Mouse (Mus musculus) ZHBTc4 (cell line): ENCODE measurements around the gene Vangl1.
A peak's percentile ranks its signal among the peaks of the same experiment; 100 is the strongest.

Source experiments
- DNase-seq: peaks from one replicate; pipeline ENCODE4 v3.0.0-alpha.2; 2011; ENCODE audit warnings: low read depth, low spot score

Vangl1 gene

DNA sequence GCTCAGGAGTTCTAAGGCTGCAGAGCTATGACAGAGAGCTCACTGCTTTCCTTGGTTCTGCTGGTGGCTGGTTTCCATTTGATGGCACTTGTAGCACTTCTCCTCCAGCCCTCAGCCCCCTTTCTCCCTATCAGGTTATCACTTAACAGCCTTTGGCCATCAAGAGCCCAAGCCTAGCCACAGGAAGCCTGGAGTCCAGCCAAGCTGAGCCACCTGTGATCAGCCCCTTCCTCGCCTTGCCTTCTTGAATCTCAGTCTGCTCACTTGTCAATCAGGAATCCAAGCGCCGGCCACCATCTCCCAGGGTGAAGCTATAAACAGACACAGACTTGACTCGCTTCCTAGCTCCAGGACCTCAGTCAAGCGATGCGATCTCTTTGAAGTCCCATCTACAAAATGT, 6.0 kb downstream of the Vangl1 start:
- no peak for DNase-seq

DNA sequence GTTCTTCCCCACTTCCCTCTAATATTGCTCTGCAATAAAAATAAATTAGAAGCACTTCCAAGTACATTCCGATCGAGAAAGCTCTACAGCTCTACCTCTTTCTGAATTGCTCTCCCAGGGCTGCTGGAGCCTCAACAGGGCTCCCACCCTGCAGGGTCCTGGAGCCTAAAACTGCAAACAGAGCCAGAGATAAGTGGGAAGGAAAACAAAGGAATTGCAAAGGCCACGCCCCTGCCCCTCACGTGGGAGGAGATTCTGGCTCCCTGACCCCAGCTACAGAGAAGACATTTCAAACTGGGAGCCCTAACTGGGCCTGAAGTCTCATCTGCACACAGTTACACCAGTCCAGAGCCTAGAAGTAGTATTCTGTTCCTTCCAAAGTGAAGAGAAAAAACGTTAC, 6.7 kb downstream of the Vangl1 start:
- peak; percentile 70 for DNase-seq

DNA sequence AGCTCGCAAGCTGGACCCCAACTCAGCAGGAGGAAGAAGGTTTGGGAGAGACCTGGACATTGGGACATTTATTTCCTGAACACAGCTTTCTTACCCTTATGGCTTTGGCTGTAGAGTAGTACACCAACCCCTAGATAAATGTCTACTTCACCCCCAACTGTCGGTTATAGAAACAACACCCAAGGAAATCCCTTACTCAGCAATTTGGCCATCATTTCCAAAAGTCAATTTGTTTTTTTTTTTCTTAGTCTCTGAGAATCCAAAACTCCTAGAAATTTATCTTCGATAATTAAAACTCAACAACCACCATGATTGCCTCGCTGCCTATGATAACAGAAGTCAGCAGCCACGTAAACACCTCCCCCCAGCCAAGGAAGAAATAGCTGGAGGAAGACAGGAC, 7.3 kb downstream of the Vangl1 start:
- DNase-seq, result no peak

DNA sequence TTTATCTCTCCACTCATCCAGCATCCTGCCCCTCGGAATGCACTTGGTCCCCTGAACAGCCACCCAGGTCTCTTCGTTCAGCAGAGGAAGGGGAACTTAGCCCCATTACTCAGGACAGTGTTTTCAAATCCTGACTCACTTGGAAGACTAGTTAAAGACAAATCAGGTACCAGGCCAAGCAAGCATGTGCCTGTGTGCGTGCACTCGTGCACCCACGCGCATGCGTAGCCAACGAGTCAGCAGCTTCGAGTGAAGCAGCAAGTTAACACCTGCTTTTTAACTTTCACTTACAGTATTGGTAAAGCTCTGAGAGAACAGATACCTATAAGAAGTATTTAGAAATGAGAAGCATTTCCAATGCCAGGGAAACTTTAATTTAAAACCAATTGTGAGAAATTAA, 8.3 kb downstream of the Vangl1 start:
- DNase-seq, result no peak

DNA sequence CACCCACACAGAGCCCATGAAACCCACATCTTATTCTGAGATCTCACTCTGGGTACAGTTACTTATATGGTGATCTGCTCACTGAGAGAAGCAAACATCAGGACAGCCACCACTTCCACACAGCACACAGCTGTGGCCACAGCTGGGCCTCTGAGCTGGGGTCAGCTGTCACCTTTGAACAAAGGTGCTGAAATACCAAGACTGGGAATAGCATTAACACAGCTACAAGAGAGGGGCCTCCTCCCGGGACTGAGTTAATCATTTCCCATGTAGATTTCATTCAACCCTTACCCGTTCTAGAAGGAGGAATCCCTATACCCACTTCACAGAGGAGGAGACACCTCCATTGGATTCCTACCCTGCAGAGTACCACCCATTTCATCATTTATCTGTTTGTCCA, 8.7 kb downstream of the Vangl1 start:
- DNase-seq, result no peak

DNA sequence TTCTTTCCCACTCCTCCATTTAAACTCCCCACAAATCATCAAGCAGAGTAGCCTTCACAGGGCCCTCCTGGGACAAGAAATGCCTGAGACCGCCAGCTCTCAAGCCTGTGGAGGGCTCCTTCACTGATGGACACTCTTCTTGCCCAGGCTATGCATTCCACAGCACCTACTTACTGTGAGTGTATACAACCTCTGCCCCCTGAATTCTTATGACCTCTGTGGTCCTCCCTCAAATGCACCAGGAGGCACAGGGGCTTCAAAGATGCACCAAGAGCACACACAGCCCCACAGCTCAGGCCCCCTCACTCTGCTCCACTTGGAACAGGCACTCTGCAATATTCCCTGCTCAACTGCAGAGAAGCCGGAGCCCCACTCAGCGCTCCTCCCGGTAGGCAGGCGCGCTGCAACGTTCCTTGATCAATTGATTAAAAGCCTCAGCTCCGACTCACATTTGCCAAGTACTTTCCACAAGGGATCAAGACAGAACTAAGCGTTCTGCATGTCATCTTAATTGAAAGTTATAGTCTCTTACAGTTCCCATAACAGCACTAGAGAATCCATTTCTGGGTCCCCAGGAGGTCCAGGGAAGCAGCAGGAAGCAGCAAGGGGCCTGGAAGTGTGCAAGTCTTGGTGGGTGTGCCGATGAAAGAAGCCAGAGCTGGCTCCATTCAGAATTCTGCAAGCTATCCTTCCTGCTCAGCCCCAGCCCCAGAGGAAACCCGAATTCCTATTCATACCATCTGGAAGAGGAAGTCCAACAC, 10.0 kb downstream of the Vangl1 start:
- DNase-seq, result peak; percentile 40

DNA sequence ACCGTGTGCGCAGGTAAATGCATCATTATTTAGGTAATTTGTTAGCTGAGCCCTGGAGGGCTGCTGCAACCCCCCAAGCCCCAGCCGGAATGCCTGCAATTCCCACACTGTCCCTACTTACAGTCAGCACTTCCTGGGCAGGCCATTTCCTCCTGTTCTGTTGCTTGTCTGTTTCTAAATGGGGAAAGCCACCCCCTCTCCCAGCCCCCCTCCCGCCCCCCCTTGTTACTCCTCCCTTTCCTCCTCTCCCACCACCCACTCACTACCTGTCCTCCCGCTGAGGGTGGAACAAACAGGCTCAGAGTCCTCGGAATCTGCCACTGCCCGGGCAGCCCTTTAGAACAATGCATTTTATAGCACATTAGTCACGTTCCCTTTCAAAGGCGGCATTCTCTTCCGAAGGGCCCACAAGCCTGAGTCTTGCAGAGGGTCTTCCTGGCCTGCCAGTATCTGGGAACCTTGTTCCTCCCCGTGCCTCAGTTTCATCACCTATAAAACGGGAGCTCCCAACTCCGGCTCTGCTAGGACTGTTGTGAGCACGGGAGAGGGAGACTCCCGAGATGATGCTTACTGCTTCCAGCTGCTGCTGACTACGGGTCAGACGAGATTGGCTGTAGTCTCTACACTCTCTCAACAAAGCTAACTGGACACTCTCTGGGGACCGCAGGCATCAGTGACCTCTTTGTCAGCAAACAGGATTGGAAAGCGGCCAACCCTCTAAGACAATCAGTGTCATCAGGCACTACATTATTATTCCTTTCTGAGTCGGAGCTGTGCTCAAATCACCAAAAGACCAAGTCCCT, 10.8 kb downstream of the Vangl1 start:
- DNase-seq, result peak; percentile 43

DNA sequence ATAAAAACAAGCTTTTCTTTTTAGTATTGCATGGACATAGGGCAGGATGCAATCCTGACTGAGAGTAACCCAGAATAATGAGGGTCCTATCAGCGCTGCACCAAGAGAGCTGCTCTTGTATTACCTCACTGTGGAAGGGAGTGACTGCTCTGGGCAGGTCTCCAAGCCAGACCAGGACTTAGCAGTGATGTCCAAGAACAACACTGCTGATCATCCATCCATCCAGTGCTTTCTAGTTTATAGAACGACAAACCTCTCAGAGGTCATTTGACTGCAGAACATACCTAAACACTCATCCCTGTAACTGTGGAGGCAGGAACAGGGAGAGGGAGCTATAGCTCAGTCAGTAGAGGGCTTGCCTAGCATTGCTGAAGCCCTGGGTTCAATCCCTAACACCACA, 11.9 kb downstream of the Vangl1 start:
- no peak for DNase-seq

DNA sequence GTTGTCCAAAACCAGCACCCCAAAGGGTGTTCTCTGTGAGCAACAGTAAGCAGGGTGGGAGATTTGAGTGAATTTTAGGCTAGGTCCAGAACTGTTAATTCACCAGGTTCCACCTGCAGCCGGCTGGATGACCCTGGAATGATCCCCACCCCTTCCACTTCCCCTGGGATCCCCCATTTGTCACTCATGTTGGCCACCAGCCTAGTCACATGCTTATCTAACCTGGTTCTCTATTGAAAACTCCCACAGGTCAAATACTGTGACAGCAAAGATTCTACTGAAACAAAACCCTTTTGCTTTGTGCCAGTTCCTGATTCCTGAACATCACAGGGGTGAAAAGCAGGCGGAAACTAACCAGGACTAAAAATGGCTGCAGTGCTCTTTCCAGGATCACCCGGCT, 12.9 kb downstream of the Vangl1 start:
- no peak for DNase-seq

DNA sequence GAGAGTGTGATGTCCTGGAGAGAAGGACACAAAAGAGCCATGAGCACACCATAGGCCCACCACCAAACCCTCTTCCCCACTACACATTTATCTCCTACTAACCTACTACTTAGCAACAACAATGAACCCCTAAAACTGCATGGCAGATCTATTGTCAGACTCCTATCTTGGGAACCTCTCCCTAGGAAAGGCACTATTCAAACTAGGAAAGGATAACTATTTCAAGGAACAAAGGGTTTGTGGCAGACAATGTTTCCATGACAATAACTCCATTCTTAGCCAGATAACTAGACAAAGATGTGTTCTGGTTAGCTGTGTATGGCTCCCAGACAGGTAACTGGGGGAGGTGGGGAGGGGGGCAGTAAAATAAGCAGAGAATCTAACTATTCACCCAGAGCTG, 13.9 kb downstream of the Vangl1 start:
- DNase-seq, result peak; percentile 85

DNA sequence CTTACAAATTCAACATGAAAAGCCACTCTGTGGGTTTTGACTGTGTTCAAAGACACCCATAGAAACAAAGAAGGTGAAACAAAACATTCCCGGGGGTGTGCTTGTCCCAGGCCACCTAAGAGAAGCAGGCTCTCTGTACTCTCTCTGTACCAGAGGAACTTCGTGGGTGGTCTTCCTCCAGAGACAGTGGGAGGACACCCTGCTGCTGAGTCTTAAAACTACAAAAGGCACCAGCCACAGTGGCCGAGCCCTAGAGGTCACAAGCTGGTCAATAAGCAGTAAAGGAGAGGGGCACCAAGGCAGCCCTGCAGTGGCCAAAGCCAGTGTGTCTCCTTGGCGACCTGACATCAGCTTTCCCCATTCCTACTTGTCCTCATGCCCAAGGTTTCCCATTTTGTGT, 14.5 kb downstream of the Vangl1 start:
- DNase-seq, result peak; percentile 88

DNA sequence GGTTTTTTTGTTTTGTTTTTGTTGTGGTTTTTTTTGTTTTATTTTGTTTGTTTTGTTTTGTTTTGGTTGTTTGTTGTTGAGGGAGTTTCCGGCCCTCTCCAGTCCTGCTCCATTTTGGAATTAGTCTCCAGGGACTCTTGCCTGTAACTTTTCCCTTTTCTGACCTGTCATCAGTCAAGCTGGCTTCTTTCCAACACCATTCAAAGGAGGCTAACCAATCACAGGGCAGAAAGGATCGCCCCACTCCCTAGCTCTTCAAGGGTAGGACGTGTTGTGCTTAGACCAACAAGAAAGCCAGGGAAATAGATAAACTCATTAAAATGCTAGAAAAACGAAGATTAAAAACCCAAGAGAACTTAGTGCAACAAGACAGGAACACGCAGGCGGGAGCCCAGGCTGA, 15.5 kb downstream of the Vangl1 start:
- no peak for DNase-seq

DNA sequence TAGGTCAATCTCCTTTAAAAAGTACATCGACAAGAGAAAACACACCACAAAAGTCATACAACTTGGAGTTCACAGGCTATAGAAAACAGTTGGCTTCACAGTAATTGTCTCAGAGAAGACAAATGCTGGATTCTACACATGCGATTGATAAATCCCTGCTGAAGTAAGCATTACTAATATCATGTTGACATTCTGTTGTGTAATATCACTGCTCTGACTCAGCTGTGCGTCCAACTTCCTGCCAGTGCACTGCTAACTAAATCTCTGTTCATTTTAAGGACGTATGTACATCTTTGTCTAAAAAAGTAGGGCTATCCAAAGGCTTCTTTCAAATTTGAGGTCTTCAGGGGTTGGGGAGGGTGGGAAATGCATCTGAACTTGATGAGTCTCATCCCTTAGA, 17.1 kb downstream of the Vangl1 start:
- no peak for DNase-seq

DNA sequence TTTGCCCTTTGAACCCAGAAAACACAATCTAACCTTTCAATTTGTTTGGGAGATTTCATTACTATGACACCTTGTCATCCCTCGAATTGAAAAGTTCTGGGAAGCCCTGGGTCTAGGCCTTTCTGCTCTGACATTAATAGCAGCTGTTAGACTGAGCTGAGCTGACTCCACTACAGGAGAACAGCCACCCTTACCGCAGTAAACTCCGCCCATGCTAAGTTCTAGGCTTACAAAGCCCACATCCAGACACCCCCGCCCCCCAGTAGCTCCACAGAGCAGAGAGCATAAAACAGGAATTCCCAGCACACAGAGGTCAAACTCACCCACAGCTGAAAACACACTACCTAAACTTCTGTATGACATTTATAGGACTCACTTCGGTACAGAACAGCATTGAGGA, 19.8 kb downstream of the Vangl1 start:
- DNase-seq, result peak; percentile 38

DNA sequence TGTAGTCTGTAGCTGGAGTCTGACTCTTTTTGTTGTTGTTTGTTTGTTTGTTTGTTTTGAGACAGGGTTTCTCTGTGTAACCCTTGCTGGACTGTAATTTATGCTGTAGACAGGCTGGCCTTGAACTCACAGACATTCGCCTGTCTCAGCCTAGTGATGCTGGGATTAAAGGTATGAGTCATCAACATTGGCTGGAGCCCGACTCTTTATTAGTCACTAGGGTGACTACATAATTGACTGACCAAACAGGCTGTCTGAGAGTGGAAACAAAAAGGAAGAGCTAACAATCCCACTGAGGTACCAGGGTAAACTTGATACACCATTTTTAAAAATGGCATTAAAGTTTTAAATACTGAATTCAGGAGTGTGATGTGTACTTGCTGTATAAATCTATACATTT, 21.9 kb downstream of the Vangl1 start:
- DNase-seq, result no peak

DNA sequence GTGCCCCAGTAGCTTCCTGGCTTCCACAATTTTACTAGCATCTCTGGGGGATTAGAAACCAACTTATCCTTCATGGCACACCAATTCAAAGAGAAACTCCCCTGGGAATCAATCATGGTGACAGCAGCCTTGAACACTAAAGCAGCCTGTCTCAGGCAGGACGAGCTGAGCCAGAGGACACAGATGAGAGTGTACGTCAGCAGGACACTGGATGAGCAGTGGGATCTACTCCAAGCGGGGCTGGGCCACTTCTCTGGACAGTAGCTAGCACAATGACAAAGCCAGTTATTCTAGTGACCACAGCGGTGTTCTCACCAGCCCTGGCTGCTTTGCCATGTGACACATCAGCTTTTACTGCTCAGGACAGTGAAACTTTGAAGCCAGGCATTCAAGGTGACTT, 23.3 kb downstream of the Vangl1 start:
- no peak for DNase-seq

DNA sequence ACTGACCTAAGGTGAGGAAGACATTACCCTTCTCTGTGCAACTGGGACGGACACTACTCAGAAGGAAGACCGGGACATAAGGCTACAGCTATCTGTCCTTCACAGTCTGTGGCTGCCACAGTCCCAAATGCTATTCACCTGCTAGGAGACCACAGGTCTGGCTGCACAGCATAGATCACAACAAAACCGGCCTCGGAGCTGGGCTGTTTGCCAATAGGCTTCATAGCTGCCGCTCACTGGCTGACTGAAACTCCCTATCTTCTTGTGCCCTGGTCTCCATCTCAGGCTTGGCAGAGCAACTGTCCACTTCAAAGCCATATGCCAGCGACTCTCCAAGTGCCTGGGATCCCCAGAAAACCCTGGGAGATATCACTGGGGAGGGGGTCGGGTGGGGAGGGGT, 23.7 kb downstream of the Vangl1 start:
- DNase-seq, result no peak

DNA sequence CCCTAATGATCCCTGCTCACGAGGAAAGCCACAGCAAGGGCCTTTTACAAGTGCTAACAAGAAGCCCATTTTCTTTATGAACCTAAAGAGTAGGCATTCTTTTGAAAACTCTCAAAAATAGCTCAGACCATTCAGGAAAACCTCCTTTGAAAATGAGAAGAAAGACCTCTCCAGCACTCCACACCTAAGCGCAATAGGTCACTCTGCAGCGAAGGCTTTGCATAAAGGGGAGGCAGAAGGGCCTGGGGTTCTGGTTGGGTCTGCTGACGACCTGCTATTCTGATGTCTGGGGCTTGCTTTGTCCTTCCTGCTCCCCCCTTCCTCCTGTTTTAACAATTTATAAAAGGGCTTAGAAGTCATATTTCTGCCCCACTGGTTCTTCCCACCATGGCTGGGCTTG, 24.6 kb downstream of the Vangl1 start:
- DNase-seq, result no peak

DNA sequence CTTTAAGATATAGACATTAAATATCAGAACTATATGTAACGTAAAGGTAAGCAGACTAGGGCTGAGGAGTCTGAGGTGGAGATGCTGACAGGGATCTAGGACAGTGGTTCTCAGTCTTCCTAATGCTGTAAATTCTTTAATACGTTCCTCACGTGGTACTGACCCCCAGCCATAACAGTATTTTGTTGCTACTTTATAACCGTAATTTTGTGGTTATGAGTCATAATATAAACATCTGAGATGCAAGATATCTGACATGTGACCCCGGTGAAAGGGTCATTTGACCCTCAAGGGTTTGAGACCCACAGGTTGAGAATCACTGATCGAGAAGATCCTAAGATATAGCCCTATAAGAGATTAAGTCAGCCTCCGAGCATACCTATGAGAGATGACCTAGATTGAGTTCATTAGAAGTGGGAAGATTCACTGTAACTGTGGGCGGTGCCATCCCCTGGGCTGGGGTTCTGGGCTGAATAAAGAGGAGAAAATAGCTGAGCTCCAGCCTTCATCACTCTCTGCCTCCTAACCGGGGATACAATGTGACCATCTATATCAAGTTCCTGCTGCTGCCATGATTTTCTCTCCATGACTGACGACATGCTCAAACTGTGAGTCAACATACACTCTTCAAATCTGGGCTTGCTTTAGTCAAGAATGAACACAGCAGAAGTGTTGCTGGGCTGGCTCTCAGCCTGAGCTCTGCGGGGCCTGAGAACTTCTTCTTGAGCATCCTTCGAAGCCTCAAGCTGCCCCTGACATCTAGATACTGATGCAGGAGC, 26.5 kb downstream of the Vangl1 start:
- no peak for DNase-seq

DNA sequence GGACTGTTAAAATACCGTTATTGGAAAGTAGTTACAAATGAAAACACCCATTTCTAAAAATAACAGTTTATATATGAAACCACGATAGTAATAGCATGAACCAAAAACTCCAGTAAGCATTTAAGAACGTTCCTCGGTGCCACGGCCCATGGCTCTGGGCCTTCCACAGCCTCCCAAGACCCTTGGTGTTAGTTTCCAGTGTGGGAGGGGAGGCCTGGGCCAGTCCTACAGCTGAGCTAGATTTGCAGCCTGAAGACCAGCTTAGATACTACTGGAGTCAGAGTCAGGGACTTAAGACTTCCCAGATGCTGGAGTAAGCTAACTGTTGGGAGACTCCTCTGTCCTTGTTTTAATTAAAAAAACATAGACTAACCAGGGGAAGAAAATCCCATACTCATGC, 28.4 kb downstream of the Vangl1 start:
- DNase-seq, result no peak

DNA sequence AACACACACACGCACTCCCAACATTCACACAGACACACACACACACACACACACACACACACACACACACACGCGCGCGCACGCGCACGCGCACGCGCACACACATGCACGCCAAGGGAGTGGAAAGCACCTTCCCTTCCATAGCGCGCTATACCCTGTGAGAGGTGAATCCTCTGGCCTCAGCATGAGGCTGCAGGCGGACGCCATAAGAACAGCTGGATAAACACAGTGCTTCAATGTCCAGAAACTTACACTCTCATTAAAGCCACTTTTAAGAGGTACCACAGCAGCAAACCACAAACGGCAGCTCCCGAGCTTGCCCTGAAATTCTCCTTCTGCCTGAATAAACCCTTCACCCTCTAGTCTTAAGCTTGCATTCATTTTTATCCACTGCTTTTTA, 28.8 kb downstream of the Vangl1 start:
- DNase-seq, result peak; percentile 66

DNA sequence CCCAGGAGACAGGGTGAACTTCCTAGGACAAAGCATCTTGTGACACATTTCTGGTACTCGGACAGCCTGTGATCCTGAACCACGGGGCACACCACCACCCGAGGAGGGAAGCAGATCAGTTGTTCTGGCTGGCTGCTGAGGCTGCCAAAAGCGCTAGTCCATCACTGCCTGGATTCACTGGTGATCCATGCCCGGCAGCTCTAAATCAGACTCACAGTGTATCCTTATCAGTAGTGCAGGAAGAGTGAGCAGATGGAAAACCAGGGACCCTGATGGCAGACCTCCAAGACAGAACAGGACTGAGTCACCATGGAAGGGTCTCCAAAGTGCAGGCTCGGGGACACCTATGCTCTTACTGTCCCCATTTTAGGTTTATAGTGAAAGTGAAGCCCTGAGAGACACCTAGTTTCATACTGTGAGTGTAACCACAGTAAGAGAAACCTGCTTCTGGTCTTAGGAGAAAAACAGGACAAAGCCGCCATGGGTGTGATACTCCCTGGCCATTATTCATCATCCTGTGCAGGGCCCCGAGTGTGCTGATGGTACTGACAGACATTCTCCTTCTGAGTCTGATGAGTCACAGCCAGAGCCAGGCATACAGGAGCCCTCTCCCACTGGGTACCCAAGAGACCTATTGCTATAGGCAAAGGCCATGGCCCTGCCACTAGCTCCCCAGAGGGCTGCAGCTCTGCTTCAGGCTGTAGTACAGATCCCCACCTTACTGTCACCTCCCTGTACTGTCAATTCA, 30.2 kb downstream of the Vangl1 start:
- DNase-seq, result no peak
